Mouse (Mus musculus) kidney, adult 2 months (tissue): ENCODE measurements around the gene Acot8.

Experiments
- CTCF ChIP-seq: fragments of 200-500 bp; conservative IDR thresholded peaks from 2 replicates; pipeline ENCODE4 v1.5.1; 2011; ENCODE audit warnings: low read depth, mild to moderate bottlenecking, control low read depth, low read length, moderate library complexity, mixed read lengths; ENCODE audit not compliant: insufficient read depth, insufficient read length
- POLR2A ChIP-seq: fragments of 200-500 bp; IDR thresholded peaks from one replicate; pipeline ENCODE4 v1.6.1; 2011; ENCODE audit warnings: low read depth, low read length, control low read depth

GRCm38 (mm10) chr2:164817206-164817605 is 12.5 kb upstream of the Acot8 start:
- TF ChIP-seq CTCF (no peak), POLR2A (no peak)
